11 mouse cellular contexts compared by ENCODE assay signal in genomic region chr12:113224206-113224605, GRCm38 (mm10). TPM values are rescaled to one million over a fixed set of nuclear protein-coding genes. Genes with fewer than 3 reads are reported as not detected.
DNase-seq lines count a peak whose midpoint lies in the region; ATAC-seq and TF ChIP-seq lines count a peak whose summit lies in the region.
"Had no signal": no experiment of that assay in that cellular context is flagged by ENCODE, and none has a peak within 500 bp of the region (broad histone marks: within the 10 kb centered on the region; RNA-seq: fewer than 3 reads in every experiment).

No protein-coding gene starts in this region.

- 53% methylated on average over 5 of the region's 5 CpGs for WGBS in liver, adult 2 months
- WGBS in liver, embryonic 12.5 days (ENCODE audit: insufficient replicate concordance), result 54% methylated on average over 5 of the region's 5 CpGs

- H3K4me2 ChIP-seq in liver, embryonic 12.5 days, result no peak overlapping the region
- H3K4me2 ChIP-seq: embryonic facial prominence, embryonic 15.5 days; heart, embryonic 15.5 days had no signal

- no peaks in the 10 kb centered on the region for H3K9me3 ChIP-seq in liver, embryonic 12.5 days (replicated peaks)
- H3K9me3 ChIP-seq in G1E (replicated peaks), result no peaks in the 10 kb centered on the region
- H3K9me3 ChIP-seq: embryonic facial prominence, embryonic 15.5 days; heart, embryonic 15.5 days; megakaryocyte, embryonic 14.5 days had no signal

- no peak for ATAC-seq in liver, embryonic 12.5 days
- no peak for ATAC-seq in G1E (ENCODE audit: extremely low read depth, insufficient number of reproducible peaks, low FRiP score, poor library complexity, severe bottlenecking)

- no peak overlapping the region for H3K9ac ChIP-seq in liver, adult 2 months (ENCODE audit: low read depth, low read length)
- H3K9ac ChIP-seq in liver, embryonic 12.5 days, result no peak overlapping the region
- H3K9ac ChIP-seq: embryonic facial prominence, embryonic 15.5 days; heart, embryonic 15.5 days had no signal

- no peaks in the 10 kb centered on the region for H3K4me1 ChIP-seq in liver, adult 2 months (ENCODE audit: control insufficient read depth, insufficient read depth, low read length)
- H3K4me1 ChIP-seq in liver, embryonic 12.5 days, result no peaks in the 10 kb centered on the region
- H3K4me1 ChIP-seq in G1E (ENCODE audit: insufficient read depth, low read depth, low read length), result peaks cover 4% of the 10 kb centered on the region
- H3K4me1 ChIP-seq: embryonic facial prominence, embryonic 15.5 days; heart, embryonic 15.5 days had no signal

- H3K79me2 ChIP-seq in liver, adult 2 months (ENCODE audit: control insufficient read depth, insufficient read depth, low read length), result no peaks in the 10 kb centered on the region

- DNase-seq in liver, adult 2 months (ENCODE audit: extremely low read depth, low read depth, low spot score), result peak; percentile 29
- peak; percentile 54 for DNase-seq in G1E (ENCODE audit: low spot score)
- peak; percentile 44 for DNase-seq in lung, postnatal 14 days
- peak; percentile 32 to 71 for DNase-seq in thymus, postnatal 10 days (ENCODE audit: low spot score in 2 of 2)
- DNase-seq in left cerebral cortex, adult 11 months (ENCODE audit: low spot score), result no peak
- no peak for DNase-seq in MN1 (ENCODE audit: low spot score)
- DNase-seq: right cerebral cortex, postnatal 25 days had no signal

- no peaks in the 10 kb centered on the region for H3K27me3 ChIP-seq in liver, adult 2 months (ENCODE audit: control insufficient read depth, insufficient read depth, low read length)
- no peaks in the 10 kb centered on the region for H3K27me3 ChIP-seq in liver, embryonic 12.5 days (replicated peaks)
- no peaks in the 10 kb centered on the region; the same call in 1 of the 2 replicates for H3K27me3 ChIP-seq in G1E (ENCODE audit: insufficient read depth, low read length)
- H3K27me3 ChIP-seq: embryonic facial prominence, embryonic 15.5 days; heart, embryonic 15.5 days had no signal

- H3K36me3 ChIP-seq in liver, adult 2 months (ENCODE audit: control insufficient read depth, insufficient read depth, low read length), result no peaks in the 10 kb centered on the region
- H3K36me3 ChIP-seq in liver, embryonic 12.5 days, result no peaks in the 10 kb centered on the region
- H3K36me3 ChIP-seq in G1E (replicated peaks), result no peaks in the 10 kb centered on the region
- H3K36me3 ChIP-seq: embryonic facial prominence, embryonic 15.5 days; heart, embryonic 15.5 days had no signal

- H3K27ac ChIP-seq in liver, adult 2 months (replicated peaks; ENCODE audit: insufficient read depth, low read depth, low read length), result no peak overlapping the region
- no peak overlapping the region for H3K27ac ChIP-seq in liver, embryonic 12.5 days
- H3K27ac ChIP-seq: embryonic facial prominence, embryonic 15.5 days; heart, embryonic 15.5 days had no signal

- H3K4me3 ChIP-seq in liver, adult 2 months (ENCODE audit: insufficient read depth, low read depth, low read length), result no peak overlapping the region
- H3K4me3 ChIP-seq in liver, embryonic 12.5 days, result no peak overlapping the region
- no peak overlapping the region for H3K4me3 ChIP-seq in G1E (ENCODE audit: low read depth, low read length)
- H3K4me3 ChIP-seq: embryonic facial prominence, embryonic 15.5 days; heart, embryonic 15.5 days; megakaryocyte, embryonic 14.5 days had no signal

- no peak for TF ChIP-seq POLR2A in liver, adult 2 months (IDR thresholded peaks at IDR 0.05; ENCODE audit: extremely low read depth, insufficient read depth, low read length)

- peak; percentile 83 for TF ChIP-seq CTCF in liver, adult 2 months (IDR thresholded peaks at IDR 0.05; ENCODE audit: low read depth, low read length)
- TF ChIP-seq CTCF in G1E (IDR thresholded peaks at IDR 0.05; ENCODE audit: low read depth, low read length), result peak; percentile 51

RNA-seq across cellular contexts. Expression of gene Tmem121, which starts 38.5 kb away (rescaled TPM):
- not detected in 2 replicates for total RNA-seq in liver, adult 2 months (2014; rRNA removed)
- not detected in 2 replicates for polyA plus RNA-seq in liver, adult 2 months (2012; rRNA removed)
- polyA plus RNA-seq in liver, embryonic 12.5 days (2016; fragmentation: Nextera tagmentation; extraction: Ambion mirVana), result 1.0 and 1.2 TPM in 2 replicates
- total RNA-seq in G1E (2014; fragmentation: Nextera tagmentation) (not detected in 2 replicates), G1E (2017) (not detected in 2 replicates)
- not detected in 2 replicates for polyA plus RNA-seq in G1E (2012)

Comparison
In these comparisons a context has a peak if more than half of its experiments do, and no peak if none do; other contexts are left out.
1. DNase-seq: peak in liver, adult 2 months (single experiment), G1E (single experiment), lung, postnatal 14 days (single experiment) and thymus, postnatal 10 days (2 of 2); none in left cerebral cortex, adult 11 months (single experiment) and MN1 (single experiment).